Mouse (Mus musculus) layer of hippocampus, adult 9-10 months (tissue): Measurements from ENCODE around the gene Gm20388.

ENCODE experiments used
- DNase-seq: peaks from one replicate; pipeline ENCODE4 v3.0.0; 2022; ENCODE audit warnings: low spot score

The Gm20388 gene

DNA sequence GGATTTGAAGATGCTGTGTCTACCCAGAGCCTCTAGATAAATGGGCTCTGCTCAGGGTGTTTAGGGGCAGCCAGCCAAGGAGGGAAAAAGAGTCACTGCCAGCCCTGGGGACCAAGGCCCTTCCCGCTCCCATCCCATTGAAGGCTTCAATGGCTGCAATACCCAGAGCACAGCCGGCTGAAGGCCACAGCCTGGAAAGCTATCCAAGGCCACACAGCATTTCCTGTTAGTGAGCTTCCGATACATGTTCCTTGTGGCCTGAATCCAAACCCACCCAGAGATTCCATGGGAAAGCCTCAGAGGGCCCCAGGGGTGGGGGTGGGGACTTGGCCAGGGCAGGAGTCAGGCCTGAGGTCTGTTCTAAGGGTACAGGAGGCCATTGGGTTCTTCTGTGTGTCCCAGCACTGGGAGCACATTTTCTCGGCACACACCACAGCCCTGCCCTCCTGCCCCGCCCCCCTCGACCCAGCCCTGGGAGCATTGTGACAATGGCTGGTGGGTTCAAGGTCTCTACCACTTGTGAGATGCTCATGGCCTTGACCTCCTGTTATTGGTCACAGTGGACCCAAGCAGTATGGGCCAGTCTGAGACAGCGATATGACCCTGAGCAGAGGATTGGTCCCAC, 294.2 kb downstream of the Gm20388 start:
- no peak for DNase-seq

DNA sequence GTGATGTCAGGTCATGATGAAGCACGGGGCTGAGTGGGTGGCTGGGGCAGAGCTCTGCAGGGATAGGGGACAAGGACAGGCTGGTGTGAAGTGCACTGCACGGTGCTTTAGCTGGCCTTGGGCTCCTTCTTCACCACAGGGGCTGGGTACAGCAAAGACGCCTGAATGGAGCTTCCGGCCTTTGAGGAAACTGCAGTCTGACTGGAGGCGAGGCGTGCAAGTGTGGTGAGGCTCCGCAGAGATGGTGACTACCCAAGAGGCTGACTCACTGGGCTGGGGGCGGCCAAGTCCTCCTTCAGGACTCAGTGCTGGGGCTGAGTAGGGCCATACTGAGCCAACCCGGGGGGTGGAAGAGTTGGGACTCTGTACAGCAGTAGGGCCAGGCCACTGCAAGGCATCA, 295.3 kb downstream of the Gm20388 start:
- no peak for DNase-seq

DNA sequence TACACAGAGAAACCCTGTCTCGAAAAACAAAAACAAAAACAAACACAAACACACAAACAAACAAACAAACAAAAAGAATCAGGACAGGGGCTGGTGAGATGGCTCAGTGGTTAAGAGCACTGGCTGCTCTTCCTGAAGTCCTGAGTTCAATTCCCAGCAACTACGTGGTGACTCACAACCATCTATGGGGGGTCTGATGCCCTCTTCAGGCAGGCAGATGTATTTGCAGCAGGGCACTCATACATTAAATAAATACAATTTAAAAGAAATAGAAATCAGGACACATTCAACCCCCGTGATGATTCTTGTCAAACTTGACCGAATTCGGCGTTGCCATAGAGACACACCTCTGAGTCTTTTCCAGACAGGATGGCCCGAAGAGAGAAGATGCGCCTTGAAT, 296.7 kb downstream of the Gm20388 start:
- no peak for DNase-seq

DNA sequence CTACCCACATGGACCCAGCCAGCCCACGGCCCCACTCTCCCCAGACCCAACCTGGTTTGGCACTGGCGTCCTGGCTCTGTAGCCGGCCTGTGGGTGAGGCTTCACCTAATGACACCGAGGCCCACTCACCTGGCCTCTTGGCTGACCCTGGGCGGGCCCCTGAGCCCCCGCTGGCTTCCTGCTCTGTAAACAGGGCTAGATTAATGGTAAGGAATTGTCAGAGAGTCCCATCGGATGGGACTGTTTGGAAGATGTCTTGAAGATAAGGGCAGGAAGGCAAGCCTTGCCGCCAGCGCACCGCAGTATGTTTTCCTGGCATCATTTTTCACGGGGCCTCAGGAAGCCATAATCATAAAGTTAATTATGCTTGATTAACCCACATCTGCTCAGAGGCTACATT, 297.5 kb downstream of the Gm20388 start:
- no peak for DNase-seq

DNA sequence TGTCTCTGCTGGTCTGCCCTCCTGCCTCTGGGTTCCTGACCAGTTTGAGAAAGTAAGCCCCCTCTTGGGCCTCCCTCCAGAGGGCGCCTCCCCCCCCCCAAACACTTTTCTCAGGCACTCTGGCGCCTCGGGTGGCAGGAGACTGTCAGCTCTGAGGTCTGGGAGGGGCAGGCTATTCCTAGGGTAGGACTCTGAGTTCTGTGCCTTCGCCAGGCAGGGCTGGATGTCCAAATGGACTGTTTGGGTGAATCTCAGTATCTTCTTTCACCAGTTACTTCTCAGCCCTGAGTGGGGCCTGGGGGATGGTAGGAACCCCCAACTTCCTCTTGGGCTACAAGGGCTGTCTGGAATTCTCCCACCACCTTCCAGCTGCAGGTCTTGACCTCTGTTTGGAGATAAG, 300.7 kb downstream of the Gm20388 start:
- no peak for DNase-seq

DNA sequence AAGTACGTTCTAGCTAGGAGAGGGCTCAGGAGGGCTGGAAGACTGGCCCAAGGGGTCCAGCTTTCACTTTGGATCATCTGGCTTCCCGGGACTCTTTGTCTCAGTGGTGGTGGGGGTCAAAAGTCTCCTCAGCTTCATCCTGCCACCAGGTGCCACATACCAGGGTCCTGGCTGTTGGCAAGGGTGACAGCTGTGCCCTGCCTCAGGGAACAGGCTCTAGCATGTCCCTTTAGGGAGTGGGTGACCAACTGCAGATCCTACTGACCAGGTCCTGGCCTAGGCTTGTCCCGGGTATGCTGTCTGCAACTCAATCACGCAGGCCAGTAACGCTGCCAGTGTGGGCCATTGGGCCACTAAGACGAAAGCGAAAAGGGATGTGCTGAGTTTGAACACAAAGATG, 302.0 kb downstream of the Gm20388 start:
- DNase-seq = no peak

DNA sequence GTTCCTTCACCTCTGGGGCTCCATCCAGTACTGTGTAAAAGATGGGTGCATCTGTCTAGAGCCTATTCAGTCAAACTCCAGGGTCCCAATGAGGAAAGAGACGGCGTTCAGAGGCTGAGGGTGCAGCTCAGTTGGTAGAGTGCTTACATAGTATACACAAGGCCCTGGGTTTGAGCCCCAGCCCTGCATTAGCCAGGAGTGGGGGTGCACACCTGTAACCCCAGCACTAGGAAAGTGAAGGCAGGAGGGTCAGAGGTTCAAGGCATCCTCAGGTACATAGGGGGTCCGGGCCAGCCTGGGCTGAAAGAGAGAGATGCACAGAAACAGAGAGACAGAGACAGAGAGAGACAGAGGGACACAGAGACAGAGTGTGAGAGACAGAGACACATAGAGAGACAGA, 302.6 kb downstream of the Gm20388 start:
- DNase-seq = no peak

DNA sequence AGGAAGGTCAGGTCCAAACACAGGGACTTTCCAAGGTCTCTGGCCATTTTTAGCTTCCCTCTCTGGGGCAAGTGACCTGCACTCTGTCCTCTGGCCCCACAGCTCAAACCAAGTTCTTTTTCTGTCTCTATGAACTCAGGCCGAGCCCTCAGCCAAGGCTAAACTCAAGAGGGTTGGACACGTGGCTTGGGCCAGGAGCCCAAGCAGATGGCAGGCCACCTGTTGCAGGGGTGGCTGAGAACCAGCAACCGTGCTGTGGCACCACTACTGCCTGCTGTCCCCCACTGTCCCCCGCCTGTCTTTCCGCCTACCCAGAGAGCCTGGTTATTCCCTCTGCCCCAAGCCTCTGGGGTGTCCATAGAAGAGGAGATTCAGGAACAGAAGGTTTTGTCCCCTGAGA, 303.3 kb downstream of the Gm20388 start:
- DNase-seq = no peak

DNA sequence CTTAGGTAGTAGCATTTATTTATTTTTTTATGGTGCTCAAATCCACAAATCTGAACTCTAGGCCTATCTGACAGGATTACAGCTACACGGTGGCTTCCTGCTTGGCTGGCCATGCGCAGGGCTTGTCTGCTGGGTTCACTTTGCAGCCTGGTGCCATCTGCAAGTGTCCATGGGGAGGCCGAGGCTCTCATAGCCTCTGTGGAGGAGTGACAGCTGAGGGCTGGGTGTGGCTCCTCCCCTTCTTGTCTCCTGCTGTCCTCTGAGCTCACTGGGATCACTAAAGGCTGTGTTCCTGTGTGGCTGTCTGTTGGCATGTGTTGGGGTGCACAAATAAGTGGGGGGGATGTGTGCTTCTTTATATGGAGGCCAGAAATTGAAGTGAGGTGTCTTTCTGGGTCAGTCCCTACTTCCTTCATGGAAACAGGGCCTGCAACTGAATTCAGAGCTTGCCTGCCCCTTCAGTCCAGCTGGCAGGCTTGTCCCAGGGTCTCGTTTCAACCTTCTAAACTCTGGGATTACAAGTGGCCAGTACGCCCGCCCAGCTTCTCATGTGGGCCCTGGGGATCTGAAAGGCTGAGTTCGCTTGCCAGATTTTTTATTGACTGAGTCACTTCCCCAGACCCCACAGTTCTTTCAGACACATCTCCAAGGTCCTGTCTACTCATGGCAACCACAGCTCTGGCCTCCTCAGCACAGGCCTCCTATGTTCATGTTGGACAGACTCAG, 304.9 kb downstream of the Gm20388 start:
- no peak for DNase-seq

DNA sequence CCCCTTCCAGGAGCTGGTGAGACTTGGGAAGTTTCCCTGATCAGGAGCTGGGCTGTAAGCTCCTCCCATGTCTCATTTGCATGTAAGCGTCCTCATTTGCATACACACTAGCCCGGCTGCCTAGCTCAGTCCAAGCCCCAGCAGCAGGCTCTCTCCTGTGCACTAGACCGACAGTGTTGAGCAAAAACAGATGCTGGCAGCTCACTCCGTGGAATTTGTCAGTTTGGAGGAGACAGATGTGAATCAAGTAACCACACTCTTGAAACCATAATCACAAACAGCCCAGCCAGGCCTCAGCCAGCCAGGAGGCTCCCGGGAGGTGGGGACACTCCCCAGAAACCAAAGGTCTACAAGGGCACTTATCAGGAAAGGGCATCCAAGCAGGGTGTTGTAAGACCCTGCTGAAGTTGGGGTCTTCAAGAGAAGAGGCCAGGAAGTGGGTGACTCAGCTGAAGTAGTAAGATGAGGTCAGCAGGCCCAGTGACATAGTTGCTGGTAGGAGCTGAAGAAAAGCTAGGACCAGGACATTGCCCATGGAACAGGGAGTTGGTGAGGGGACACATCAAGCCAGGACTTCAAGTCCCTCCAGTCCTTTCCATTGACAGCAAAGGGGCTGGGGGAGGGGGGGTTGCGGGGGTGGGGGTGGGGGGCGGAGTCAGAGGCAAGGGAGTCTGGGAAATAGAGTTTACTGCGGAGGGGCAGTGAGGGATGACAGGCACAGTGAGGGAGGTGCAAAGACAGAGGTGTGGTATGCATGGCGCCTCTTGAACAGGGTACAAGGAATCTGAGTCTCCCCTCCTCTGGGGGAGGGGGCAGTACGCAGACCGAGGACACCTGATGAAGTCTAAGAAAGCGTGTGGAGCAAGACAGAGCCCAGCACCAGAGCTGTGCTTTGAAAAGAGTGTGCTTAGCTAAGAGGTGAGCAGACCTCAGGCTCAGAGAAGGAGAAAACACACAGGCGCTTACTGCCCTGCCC, 306.5 kb downstream of the Gm20388 start:
- DNase-seq = no peak

DNA sequence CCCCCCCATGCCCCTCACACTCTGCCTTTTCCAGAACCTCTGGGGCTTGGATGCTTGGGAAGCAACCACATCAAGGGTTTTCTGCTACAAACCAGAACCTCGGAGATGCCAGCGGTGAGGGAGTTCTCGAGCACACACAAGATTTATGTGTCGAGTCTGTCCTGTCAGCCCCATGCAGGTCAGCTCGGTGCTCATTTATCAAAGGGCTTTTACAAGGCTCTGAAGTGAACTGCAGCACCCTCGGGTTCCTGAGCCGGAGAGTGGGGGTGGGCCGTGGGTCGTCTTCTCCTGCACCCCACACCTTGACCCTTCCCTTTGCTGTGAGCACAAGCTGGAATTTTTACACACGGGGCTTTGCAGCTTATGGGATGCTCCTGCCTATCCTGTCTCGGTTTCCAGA, 311.9 kb downstream of the Gm20388 start:
- DNase-seq = no peak

DNA sequence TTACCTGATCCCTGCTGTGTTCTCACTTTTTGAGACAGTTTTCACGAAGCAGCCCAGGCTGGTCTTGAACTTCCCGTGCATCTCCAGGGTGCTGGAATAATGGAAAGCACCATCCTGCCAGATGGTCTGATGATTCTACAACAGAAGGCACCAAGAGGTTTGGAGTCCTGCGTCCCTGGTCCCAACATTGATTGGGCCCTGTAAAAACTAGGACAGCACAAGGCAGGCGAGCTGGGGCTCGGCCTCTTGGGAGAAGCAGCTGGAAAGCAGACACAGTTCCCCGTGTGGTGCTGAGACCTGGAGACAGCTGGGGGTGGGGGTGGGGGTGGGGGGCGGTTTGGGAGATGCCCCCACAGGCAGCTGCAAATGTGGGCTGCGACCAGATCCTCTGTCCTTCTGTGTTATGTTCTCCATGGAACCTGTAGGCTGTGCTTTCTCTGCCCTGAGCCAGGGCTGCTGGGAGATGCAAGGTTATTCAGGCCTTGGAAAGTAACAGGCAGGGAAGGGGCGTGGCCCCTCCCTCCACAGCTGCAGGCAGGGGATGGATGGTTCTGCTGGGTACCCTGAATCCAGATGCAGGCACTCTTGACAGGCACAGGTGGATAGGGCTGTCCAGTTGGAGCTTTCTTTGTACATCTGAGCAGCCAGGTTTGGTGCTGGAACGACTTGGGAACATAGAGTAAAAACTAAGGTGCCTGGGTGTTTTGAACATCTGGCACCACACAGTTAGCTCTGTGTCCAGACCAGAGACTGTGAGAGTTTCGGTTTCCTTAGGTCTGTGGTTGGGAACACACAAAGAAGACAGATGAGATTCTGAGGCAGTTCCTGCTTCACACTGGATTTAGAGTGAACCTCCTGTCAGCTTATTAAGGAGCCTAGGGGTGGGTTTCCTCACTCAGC, 314.1 kb downstream of the Gm20388 start:
- no peak for DNase-seq

DNA sequence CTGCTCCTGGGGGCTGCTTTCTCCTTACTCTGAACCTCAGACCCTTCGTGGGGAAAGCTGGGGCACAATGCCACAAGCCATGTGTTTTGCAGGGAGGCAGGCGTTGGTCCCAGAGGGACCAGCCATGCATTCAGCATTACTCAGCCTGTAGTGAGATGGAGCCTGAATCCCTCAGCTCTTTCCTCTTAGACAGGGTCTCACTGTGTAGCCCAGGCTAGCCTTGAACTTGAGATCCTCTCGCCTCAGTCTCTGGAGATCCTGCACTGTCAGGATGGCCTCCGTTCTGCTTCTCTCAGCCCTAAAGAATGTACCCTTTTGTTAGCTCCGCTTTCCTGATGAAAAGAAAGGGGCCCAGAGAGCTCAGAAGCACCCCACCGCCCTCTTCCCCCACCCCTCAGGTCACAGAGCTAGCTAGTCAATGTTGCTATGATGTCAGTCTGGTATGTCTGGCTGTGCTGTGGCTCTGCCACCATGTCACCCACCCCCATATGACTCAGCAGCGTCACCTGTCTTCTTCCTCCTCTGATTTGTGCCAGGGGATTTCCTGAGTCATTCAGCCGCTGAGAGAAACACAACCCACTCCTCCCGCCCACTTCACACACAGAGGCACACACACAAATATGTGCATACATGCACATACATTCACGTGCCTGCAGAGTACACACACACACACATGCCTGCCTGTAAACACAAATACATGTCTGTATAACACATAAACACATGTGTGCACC, 314.9 kb downstream of the Gm20388 start:
- DNase-seq = no peak

DNA sequence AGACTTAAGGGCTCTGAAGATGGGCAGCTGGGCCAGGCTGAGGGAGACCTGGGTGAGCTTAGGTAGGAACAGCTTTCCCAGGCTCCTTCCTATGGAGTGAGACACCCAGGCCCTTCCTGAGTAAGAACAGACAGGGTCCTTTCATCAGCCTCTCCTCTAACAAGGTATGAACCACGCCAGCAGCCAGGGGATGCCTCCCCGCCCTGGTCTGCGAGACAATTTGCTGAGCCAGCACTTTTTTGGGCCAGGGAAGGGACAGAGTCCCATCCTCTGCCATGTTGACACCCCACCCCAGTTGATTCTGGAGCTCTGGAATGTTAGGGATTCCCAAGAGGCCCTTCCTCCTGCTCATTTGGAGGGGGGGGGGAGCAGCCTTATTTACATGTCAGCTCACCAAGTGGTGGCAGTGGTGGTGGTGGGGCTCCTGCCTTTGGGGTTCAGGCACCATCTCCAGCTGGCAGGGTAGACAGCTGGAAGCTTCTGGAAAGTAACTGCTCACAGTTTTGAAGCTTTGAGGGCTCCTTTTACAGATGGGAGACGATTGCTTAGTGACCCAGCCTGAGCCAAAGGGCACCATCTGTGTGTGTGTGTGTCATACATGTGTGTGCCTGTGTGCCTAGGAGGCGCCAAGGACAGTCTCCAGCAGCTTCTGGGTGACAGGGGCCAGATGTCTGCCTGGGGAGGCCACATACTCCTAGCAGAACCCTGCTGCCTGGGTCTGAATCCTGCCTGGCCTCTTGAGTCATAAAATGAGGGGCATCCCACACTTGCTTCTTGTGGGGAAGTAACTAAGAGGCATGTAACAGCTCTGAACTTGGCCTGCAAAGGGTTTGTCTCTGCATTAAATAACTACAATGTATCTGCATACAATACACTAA, 316.3 kb downstream of the Gm20388 start:
- no peak for DNase-seq

DNA sequence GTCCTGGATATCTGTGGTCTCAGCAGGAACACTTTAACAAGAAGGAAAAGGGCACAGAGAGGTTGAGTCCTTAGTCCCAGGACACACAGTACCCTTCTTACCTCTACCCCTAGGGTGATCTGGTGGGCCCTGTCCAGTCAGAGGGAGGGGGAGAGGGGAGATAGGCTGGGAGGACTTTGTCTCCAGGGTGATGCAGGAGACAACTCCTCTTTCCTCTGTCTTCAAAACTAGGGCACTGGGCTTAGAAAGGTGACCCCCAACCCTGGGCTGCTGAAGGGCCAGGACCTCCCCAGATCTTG, 316.9 kb downstream of the Gm20388 start:
- no peak for DNase-seq

DNA sequence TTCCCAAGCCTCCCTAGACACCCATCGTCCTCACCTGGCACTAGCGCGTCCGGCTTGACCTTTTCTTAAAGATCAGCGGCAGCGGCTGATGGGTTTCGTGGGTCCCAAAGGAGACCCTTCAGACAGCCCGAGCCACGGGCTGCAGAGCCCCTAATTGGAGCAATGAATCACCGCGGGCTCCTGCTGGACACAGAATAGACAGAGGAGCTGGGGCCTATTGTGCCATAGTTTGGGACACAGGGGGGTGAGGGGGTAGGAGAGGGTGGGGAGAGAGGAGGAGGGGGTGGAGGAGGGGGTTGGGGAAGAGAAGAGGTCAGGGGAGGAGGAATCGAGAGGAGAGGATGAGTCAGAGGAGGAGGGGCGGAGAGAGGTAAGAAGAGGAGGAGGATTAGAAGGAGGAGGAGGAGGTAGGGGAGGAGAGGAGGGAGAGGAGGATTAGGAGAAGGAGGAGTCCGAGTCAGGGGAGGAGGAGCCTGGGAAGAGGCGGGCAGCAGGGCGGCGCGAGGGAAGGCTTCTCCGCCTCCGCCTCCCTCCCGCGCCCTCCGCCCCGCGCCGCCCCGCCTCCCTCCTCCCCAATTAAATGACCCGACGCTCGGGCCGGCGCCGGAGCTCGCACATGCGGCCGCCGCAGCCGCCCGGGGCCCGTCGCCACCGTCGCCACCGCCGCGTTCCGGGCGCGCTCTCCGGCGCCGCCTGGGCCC, 317.4 kb downstream of the Gm20388 start, which contains the start of gene Gse1:
Gse1 (plus strand) TSS at position 566 of the 701 bp plus-strand sequence.
- DNase-seq = no peak

DNA sequence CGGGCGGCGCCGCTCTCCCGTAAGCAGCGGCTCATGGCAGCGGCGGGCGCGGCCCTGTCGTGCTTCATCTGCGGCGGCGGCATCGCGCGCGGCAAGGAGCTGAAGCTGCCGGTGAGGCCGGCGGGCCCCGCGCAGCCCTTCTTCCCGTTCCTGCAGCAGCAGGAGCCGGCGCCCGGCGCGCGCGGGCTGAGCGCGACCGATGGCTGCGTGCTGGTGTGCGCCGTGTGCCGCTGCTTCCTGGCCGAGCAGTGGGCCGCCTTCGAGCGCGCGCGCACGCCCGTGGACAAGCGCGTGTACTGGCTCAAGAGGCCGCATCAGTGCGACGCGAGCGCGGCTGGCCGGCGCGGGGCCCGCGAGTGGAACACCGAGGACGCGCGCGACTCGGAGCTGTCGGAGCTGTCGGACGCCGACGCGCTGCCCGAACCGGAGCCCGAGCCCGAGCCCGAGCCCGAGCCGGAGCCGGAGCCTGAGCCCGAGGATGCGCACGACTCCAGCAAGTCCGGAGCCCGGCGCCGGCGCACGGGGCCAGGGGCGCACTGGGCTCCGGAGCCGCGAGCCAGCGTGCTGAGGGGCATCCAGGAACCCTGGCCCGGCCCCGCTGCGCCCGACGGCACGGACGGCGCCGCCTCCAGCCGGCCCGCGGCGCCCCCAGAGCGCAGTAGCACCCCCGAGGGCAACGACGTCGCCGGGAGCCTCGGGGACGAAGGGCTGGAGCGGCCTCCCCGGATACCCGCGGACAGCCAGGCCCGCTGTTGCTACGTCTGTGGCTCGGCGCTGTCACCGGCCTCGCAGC, 318.3 kb downstream of the Gm20388 start:
- DNase-seq = no peak

DNA sequence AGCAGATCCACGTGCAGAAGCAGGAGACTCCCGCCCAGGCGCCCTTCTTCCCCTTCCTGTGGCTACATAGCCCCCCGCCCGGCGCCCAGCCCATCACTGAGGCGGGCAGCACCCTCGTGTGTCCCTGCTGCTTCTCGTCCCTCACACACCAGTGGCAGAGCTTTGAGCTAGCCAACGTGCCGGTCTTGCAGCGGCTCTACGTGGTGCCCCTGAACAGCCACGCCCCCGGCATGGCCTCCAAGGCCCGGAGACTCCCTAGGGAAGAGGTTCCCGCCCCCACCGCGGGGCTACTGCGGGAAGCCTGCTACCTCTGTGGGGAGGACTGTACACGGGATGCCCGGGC, 318.9 kb downstream of the Gm20388 start:
- DNase-seq = no peak

DNA sequence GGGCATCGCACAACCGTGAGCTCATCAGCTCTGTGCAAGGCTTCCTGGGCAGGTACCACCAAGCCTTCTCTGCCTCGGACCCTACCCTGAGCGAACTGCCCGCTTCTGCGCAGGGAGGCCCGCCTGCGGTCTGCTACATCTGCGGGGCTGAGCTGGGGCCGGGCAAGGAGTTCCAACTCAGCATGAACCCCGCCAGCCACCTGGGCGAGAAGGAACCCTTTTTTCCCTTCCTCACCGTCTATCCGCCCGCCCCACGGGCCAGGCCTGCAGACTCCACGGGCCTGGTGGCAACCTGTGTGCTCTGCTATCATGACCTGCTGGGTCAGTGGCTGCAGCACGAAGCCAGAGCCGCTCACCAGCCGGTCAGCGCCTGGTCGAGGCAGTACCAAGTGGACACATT, 319.4 kb downstream of the Gm20388 start:
- no peak for DNase-seq
